Mouse (Mus musculus): Measurements from ENCODE around the gene Fgf22.

GRCm38 (mm10) chr10:79743650-79744365 lies 11.1 kb upstream of the Fgf22 start:
- TF ChIP-seq CTCF (IDR thresholded peaks at IDR 0.05; ENCODE audit: borderline replicate concordance, control insufficient read depth, extremely low read depth, insufficient read depth, low read length, poor library complexity) = no peak
- TF ChIP-seq POLR2A (IDR thresholded peaks at IDR 0.05; ENCODE audit: control insufficient read depth, extremely low read depth, insufficient read depth, low read length, poor library complexity) = no peak

All from thymus, adult 2 months (tissue).